Mouse (Mus musculus): ENCODE measurements around the gene Kcns1.
"Not testable (repeated sequence)": the region's sequence is repeated elsewhere in the genome, so short reads cannot be mapped to it uniquely, and the experiment has no call there.

Gene Kcns1

GRCm38 (mm10) chr2:164170902-164171301 lies at the start of gene Kcns1:
Kcns1 (minus strand) TSS chr2:164171113.
- no peak for DNase-seq (ENCODE audit: low spot score)

GRCm38 (mm10) chr2:164219295-164219694 lies 48.4 kb upstream of the Kcns1 start:
- no peak for DNase-seq (ENCODE audit: low spot score)

- DNase-seq (ENCODE audit: low spot score) = no peak
Observed at GRCm38 (mm10) chr2:164212711-164213110, 41.8 kb upstream of the Kcns1 start.

- DNase-seq (ENCODE audit: low spot score) = no peak
Observed at GRCm38 (mm10) chr2:164210892-164211291, 40.0 kb upstream of the Kcns1 start.

GRCm38 (mm10) chr2:164206676-164207075 lies 35.8 kb upstream of the Kcns1 start:
- no peak for DNase-seq (ENCODE audit: low spot score)

GRCm38 (mm10) chr2:164206011-164206410 lies 35.1 kb upstream of the Kcns1 start:
- DNase-seq (ENCODE audit: low spot score) = not testable (repeated sequence)

GRCm38 (mm10) chr2:164199626-164200327 lies 28.9 kb upstream of the Kcns1 start, which contains the start of gene Wfdc15a:
Wfdc15a (minus strand) TSS chr2:164200130.
- no peak for DNase-seq (ENCODE audit: low spot score)

GRCm38 (mm10) chr2:164196700-164196990 lies 25.7 kb upstream of the Kcns1 start:
- DNase-seq (ENCODE audit: low spot score) = no peak

- DNase-seq (ENCODE audit: low spot score) = no peak
Observed at GRCm38 (mm10) chr2:164195971-164196699, 25.2 kb upstream of the Kcns1 start.

- DNase-seq (ENCODE audit: low spot score) = no peak
Observed at GRCm38 (mm10) chr2:164194959-164195630, 24.2 kb upstream of the Kcns1 start.

- DNase-seq (ENCODE audit: low spot score) = no peak
Observed at GRCm38 (mm10) chr2:164192279-164192678, 21.4 kb upstream of the Kcns1 start.

- no peak for DNase-seq (ENCODE audit: low spot score)
Observed at GRCm38 (mm10) chr2:164190576-164190975, 19.7 kb upstream of the Kcns1 start, which contains the start of gene Wfdc12. Wfdc12 (minus strand) TSS chr2:164190608.

- DNase-seq (ENCODE audit: low spot score) = no peak
Observed at GRCm38 (mm10) chr2:164188722-164189121, 17.8 kb upstream of the Kcns1 start.

- no peak for DNase-seq (ENCODE audit: low spot score)
Observed at GRCm38 (mm10) chr2:164184145-164184719, 13.3 kb upstream of the Kcns1 start.

- no peak for DNase-seq (ENCODE audit: low spot score)
Observed at GRCm38 (mm10) chr2:164183340-164183739, 12.4 kb upstream of the Kcns1 start.

GRCm38 (mm10) chr2:164182692-164183255 lies 11.9 kb upstream of the Kcns1 start, which contains the start of gene Wfdc5:
Wfdc5 (minus strand) TSS chr2:164182742.
- DNase-seq (ENCODE audit: low spot score) = no peak

GRCm38 (mm10) chr2:164180770-164181169 lies 9.9 kb upstream of the Kcns1 start:
- no peak for DNase-seq (ENCODE audit: low spot score)

GRCm38 (mm10) chr2:164180124-164180523 lies 9.2 kb upstream of the Kcns1 start:
- DNase-seq (ENCODE audit: low spot score) = no peak

- no peak for DNase-seq (ENCODE audit: low spot score)
Observed at GRCm38 (mm10) chr2:164177831-164178230, 6.9 kb upstream of the Kcns1 start.

- no peak for DNase-seq (ENCODE audit: low spot score)
Observed at GRCm38 (mm10) chr2:164175850-164176249, 4.9 kb upstream of the Kcns1 start.

GRCm38 (mm10) chr2:164174649-164175395 lies 3.9 kb upstream of the Kcns1 start:
- no peak for DNase-seq (ENCODE audit: low spot score)
